Mouse (Mus musculus): ENCODE data around the gene Pidd1. TPM values are rescaled to one million over a fixed set of nuclear protein-coding genes. Genes with fewer than 3 reads are reported as not detected.

Pidd1 gene
- polyA plus RNA-seq, 1 experiment from 2014 or later: 9.7 TPM

DNA sequence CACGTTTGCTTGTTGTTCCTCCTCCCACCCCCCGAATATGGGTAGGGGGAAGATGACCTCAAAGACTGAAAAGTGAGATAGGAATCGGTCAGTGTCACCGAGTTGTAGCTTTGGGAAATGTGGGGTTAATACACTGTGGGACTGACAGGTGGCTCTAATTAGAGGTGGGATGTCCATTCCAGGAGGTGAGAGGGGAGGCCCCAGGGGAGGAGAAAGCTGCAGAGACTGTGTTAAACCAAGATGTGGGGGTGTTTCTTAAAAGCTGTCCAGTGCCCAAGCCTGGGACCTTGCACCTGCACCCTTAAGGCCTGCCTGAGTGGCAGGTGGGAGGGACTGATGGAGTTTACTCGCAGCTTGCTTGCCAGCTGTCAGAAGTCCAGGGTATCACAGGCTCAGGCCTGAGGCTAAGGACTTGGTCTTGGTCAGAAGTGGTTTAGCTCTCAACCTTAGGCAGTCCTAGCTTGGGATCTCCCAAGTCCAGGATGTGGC, 18.6 kb upstream of the Pidd1 start:
- peak overlapping the region; percentile 66 for H3K4me3 ChIP-seq (ENCODE audit: low read length)
- 16% methylated on average over 5 of the region's 5 CpGs for WGBS
- peaks cover 20% of the 10 kb centered on the region for H3K36me3 ChIP-seq (ENCODE audit: control insufficient read depth, insufficient read depth)
- H3K9me3 ChIP-seq (replicated peaks; ENCODE audit: control insufficient read depth, low read length): no peaks in the 10 kb centered on the region
- ATAC-seq (replicated peaks; ENCODE audit: extremely low read depth, insufficient read depth, low FRiP score): no peak
- peak overlapping the region; percentile 87 for H3K4me2 ChIP-seq (ENCODE audit: low read depth, low read length)
- H3K27ac ChIP-seq (ENCODE audit: low read length): peak overlapping the region; percentile 34
- H3K27me3 ChIP-seq (ENCODE audit: control insufficient read depth, insufficient read depth, low read length): peaks cover 32% of the 10 kb centered on the region
- H3K9ac ChIP-seq (ENCODE audit: low read length): peak overlapping the region; percentile 71
- H3K4me1 ChIP-seq (ENCODE audit: control insufficient read depth, insufficient read depth, low read length): peaks cover 28% of the 10 kb centered on the region

DNA sequence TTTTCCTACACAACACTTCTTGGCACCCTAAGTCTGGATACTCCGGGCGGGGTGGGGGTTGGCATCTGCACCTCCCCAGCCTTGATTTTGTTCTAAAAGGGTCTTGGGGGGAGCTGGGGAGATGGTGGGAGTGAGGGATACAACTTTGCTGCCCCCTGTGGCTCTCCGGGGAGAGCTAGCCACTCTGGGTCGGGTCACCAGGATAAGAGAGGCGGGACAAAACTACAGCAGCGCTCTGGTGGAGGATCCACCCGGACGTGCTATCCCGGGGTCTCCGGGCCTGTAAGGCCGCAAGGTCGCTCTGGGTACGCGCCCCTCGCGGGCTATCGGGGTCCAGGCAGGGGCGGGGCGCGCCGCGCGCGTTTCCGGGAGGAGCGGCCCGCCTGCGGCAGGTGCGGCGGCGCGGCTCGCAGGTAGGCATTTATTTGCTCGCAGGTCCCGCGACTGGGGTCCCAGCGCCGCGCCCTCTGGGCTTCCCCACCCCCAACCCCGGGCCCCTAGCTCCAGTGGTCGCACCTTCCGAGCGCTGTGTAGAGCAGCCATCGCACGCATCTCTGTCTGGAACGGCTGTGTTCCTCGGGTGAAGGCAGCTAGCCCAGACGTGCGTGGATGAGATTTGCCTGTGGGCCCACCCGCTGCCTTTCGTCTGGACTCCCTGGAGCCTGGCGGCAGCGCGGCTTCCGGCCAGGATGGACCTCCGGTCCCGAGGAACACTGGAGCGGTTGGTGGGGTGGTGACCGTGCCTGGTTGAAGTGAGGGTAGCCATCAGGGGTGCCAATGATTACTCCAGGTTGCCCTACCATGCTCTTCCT, 17.9 kb upstream of the Pidd1 start:
- H3K36me3 ChIP-seq (ENCODE audit: control insufficient read depth, insufficient read depth): peaks cover 22% of the 10 kb centered on the region
- H3K4me3 ChIP-seq (ENCODE audit: low read length): peak overlapping the region; percentile 66
- peak overlapping the region; percentile 87 for H3K4me2 ChIP-seq (ENCODE audit: low read depth, low read length)
- 3% methylated on average over 59 of the region's 59 CpGs for WGBS
- no peak for ATAC-seq (replicated peaks; ENCODE audit: extremely low read depth, insufficient read depth, low FRiP score)
- peaks cover 32% of the 10 kb centered on the region for H3K27me3 ChIP-seq (ENCODE audit: control insufficient read depth, insufficient read depth, low read length)
- H3K9me3 ChIP-seq (replicated peaks; ENCODE audit: control insufficient read depth, low read length): no peaks in the 10 kb centered on the region
- peak overlapping the region; percentile 34 for H3K27ac ChIP-seq (ENCODE audit: low read length)
- H3K4me1 ChIP-seq (ENCODE audit: control insufficient read depth, insufficient read depth, low read length): peaks cover 27% of the 10 kb centered on the region
- H3K9ac ChIP-seq (ENCODE audit: low read length): peak overlapping the region; percentile 71

DNA sequence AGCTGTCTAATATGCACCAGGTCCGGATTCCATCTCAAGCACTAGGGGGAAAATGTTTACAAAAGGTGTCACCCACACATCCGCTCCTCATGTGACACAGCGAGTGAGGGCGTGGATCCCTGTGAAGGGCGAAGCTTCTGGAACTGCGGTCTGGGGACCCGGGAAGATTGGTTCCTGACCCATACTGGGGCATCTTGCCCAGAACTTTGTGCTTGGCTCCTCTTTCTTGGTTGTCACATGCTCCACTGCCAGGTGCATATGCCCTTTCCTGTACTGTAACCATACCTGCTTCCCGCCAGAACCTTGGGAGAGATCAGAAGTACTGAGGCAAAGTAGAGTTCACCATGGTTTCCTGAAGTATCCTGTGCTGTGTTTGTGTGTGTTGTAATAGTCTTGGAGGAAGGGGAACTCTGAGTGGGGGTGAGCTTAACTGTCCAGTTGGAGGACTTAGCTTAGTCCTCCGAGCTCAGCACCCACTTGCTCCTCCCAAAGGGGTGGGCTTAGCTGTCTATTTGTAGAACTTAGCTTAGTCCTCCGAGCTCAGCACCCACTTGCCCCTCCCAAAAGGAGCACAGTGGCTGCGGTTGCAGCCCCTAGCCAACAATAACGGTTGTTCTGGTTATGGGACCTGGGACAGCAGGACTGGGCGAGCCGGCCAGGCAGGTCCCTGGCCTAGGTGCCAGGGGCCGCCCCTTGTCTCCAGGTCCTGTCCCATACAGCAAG, 16.7 kb upstream of the Pidd1 start, which contains the start of gene Cracr2b:
Cracr2b (plus strand) TSS at position 704 of the 723 bp plus-strand sequence.
- Histone ChIP-seq H3K27me3 (ENCODE audit: control insufficient read depth, insufficient read depth, low read length) (peaks cover 32% of the 10 kb centered on the region), H3K4me1 (ENCODE audit: control insufficient read depth, insufficient read depth, low read length) (peaks cover 33% of the 10 kb centered on the region), H3K27ac (ENCODE audit: low read length) (peak within 1 kb of the TSS; percentile 34), H3K4me2 (ENCODE audit: low read depth, low read length) (peak within 1 kb of the TSS; percentile 87), H3K9ac (ENCODE audit: low read length) (peak within 1 kb of the TSS; percentile 71), H3K36me3 (ENCODE audit: control insufficient read depth, insufficient read depth) (peaks cover 22% of the 10 kb centered on the region), H3K4me3 (ENCODE audit: low read length) (peak within 1 kb of the TSS; percentile 66), H3K9me3 (replicated peaks; ENCODE audit: control insufficient read depth, low read length) (no peaks in the 10 kb centered on the region)
- ATAC-seq (replicated peaks; ENCODE audit: extremely low read depth, insufficient read depth, low FRiP score): no peak
- 68% methylated on average over 15 of the region's 15 CpGs for whole genome bisulfite sequencing

DNA sequence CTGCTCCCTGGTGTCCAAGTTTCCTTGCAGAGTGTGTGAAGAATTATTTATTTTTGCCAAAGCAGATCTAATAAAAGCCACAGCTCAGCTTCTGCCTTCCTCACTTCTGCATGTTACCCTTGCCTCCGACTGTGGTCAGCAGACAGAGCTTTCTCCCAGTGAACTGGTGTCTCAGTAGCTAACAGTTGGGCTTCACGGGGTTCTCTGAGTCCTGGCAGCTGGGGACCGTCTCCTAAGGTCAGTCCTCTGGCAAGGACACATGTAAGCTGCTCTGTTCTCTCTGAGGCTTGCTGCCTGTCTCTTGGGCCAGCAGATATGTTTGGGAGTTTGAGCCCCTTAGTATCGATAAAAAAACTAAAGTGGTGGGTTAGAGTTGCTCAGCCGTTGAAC, 16.2 kb upstream of the Pidd1 start:
- Histone ChIP-seq H3K36me3 (ENCODE audit: control insufficient read depth, insufficient read depth) (peaks cover 22% of the 10 kb centered on the region), H3K27me3 (ENCODE audit: control insufficient read depth, insufficient read depth, low read length) (peaks cover 32% of the 10 kb centered on the region), H3K4me3 (ENCODE audit: low read length) (no peak overlapping the region), H3K4me2 (ENCODE audit: low read depth, low read length) (no peak overlapping the region), H3K9ac (ENCODE audit: low read length) (no peak overlapping the region), H3K9me3 (replicated peaks; ENCODE audit: control insufficient read depth, low read length) (no peaks in the 10 kb centered on the region), H3K4me1 (ENCODE audit: control insufficient read depth, insufficient read depth, low read length) (peaks cover 29% of the 10 kb centered on the region), H3K27ac (ENCODE audit: low read length) (no peak overlapping the region)
- ATAC-seq (replicated peaks; ENCODE audit: extremely low read depth, insufficient read depth, low FRiP score): no peak
- WGBS: 62% methylated on average over 5 of the region's 5 CpGs

DNA sequence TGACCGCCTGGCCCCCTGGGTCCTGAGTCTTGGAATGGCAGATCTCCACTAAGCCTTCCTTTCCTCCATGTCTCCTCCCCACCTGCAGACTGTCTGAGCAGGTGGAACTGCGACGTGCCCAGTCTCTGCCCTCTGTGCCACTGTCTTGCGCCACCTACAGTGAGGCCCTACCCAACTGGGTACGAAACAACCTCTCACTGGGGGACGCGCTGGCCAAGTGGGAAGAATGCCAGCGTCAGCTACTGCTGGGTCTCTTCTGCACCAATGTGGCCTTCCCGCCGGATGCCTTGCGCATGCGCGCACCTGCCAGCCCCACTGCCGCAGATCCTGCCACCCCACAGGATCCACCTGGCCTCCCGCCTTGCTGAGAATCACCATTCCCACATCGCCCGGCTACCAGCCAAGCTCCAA, 15.5 kb upstream of the Pidd1 start:
- Histone ChIP-seq H3K4me2 (ENCODE audit: low read depth, low read length) (no peak overlapping the region), H3K9me3 (replicated peaks; ENCODE audit: control insufficient read depth, low read length) (no peaks in the 10 kb centered on the region), H3K27me3 (ENCODE audit: control insufficient read depth, insufficient read depth, low read length) (peaks cover 28% of the 10 kb centered on the region), H3K4me3 (ENCODE audit: low read length) (no peak overlapping the region), H3K27ac (ENCODE audit: low read length) (no peak overlapping the region), H3K4me1 (ENCODE audit: control insufficient read depth, insufficient read depth, low read length) (peaks cover 29% of the 10 kb centered on the region), H3K9ac (ENCODE audit: low read length) (no peak overlapping the region), H3K36me3 (ENCODE audit: control insufficient read depth, insufficient read depth) (peaks cover 22% of the 10 kb centered on the region)
- no peak for ATAC-seq (replicated peaks; ENCODE audit: extremely low read depth, insufficient read depth, low FRiP score)
- 86% methylated on average over 17 of the region's 17 CpGs for WGBS

DNA sequence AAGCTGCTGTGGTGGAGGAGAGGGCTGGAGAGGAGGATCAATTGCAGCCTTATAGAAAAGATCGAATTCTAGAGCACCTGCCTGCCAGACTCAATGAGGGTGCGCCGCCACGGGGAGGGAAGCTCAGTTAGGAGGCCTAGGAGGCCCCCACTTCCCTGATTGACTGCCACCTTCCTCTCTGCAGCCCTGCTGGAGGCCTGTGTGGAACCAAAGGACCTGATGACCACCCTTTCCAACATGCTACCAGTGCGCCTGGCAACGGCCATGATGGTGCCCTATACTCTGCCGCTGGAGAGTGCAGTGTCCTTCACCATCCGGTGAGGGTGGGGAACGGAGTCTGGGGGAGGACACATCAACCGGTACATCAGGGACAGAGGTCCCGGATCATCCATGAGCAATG, 14.8 kb upstream of the Pidd1 start:
- Histone ChIP-seq H3K9ac (ENCODE audit: low read length) (no peak overlapping the region), H3K4me1 (ENCODE audit: control insufficient read depth, insufficient read depth, low read length) (peaks cover 29% of the 10 kb centered on the region), H3K36me3 (ENCODE audit: control insufficient read depth, insufficient read depth) (peaks cover 22% of the 10 kb centered on the region), H3K9me3 (replicated peaks; ENCODE audit: control insufficient read depth, low read length) (no peaks in the 10 kb centered on the region), H3K27me3 (ENCODE audit: control insufficient read depth, insufficient read depth, low read length) (peaks cover 21% of the 10 kb centered on the region), H3K4me2 (ENCODE audit: low read depth, low read length) (no peak overlapping the region), H3K4me3 (ENCODE audit: low read length) (no peak overlapping the region), H3K27ac (ENCODE audit: low read length) (no peak overlapping the region)
- no peak for ATAC-seq (replicated peaks; ENCODE audit: extremely low read depth, insufficient read depth, low FRiP score)
- WGBS: 89% methylated on average over 11 of the region's 11 CpGs

DNA sequence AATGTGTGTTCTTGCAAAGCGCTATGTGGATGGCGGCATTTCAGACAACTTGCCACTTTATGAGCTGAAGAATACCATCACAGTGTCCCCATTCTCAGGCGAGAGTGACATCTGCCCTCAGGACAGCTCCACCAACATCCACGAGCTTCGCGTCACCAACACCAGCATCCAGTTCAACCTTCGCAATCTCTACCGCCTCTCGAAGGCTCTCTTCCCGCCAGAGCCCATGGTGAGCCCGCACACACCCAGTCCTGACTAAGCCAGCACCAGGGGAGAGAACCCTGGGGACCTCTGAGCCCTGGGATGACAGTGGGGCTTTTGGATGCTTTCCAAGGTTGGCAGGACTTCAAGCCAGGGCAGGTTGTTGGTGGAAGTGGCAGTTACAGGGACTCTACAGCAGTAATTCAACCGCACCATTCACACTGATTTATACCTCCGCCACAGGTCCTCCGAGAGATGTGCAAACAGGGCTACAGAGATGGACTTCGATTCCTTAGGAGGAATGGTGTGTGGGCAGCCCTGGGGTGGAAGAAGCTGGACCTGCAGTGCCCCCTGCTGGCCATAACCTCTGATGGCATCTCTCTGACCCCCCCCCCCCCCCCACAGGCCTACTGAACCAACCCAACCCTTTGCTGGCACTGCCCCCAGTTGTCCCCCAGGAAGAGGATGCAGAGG, 14.3 kb upstream of the Pidd1 start:
- ATAC-seq (replicated peaks; ENCODE audit: extremely low read depth, insufficient read depth, low FRiP score): no peak
- Histone ChIP-seq H3K27me3 (ENCODE audit: control insufficient read depth, insufficient read depth, low read length) (peaks cover 16% of the 10 kb centered on the region), H3K36me3 (ENCODE audit: control insufficient read depth, insufficient read depth) (peaks cover 22% of the 10 kb centered on the region), H3K9me3 (replicated peaks; ENCODE audit: control insufficient read depth, low read length) (no peaks in the 10 kb centered on the region), H3K4me2 (ENCODE audit: low read depth, low read length) (no peak overlapping the region), H3K4me1 (ENCODE audit: control insufficient read depth, insufficient read depth, low read length) (peaks cover 29% of the 10 kb centered on the region), H3K4me3 (ENCODE audit: low read length) (no peak overlapping the region), H3K27ac (ENCODE audit: low read length) (no peak overlapping the region), H3K9ac (ENCODE audit: low read length) (no peak overlapping the region)
- WGBS: 77% methylated on average over 15 of the region's 15 CpGs

DNA sequence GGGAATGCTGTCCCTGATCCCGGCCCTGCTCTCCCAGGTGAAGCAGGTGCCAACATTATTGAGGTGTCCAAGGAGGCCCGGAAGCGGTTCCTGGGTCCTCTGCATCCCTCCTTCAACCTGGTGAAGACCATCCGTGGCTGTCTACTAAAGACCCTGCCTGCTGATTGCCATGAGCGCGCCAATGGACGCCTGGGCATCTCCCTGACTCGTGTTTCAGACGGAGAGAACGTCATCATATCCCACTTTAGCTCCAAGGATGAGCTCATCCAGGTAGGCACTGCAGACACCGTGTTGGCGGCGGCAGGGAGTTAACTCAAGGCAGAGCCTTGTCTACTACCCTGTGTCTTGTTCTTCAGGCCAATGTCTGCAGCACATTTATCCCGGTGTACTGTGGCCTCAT, 13.4 kb upstream of the Pidd1 start:
- no peaks in the 10 kb centered on the region for H3K9me3 ChIP-seq (replicated peaks; ENCODE audit: control insufficient read depth, low read length)
- no peak overlapping the region for H3K27ac ChIP-seq (ENCODE audit: low read length)
- H3K4me1 ChIP-seq (ENCODE audit: control insufficient read depth, insufficient read depth, low read length): peaks cover 27% of the 10 kb centered on the region
- no peak overlapping the region for H3K4me3 ChIP-seq (ENCODE audit: low read length)
- H3K9ac ChIP-seq (ENCODE audit: low read length): no peak overlapping the region
- peaks cover 22% of the 10 kb centered on the region for H3K36me3 ChIP-seq (ENCODE audit: control insufficient read depth, insufficient read depth)
- no peak for ATAC-seq (replicated peaks; ENCODE audit: extremely low read depth, insufficient read depth, low FRiP score)
- no peak overlapping the region for H3K4me2 ChIP-seq (ENCODE audit: low read depth, low read length)
- peaks cover 9% of the 10 kb centered on the region; the same call in 1 of the 2 replicates for H3K27me3 ChIP-seq (ENCODE audit: control insufficient read depth, insufficient read depth, low read length)
- 93% methylated on average over 14 of the region's 14 CpGs for WGBS

Data from heart, embryonic 16.5 days (tissue).